Mouse (Mus musculus) limb, embryonic 14.5 days (tissue): ENCODE results near the gene Flna. TPM values are rescaled to one million over a fixed set of nuclear protein-coding genes. Genes with fewer than 3 reads are reported as not detected.

ENCODE experiments used
- ATAC-seq: fragments of 200-750 bp; cut with Nextera tagmentation; 2 replicates; pipeline ENCODE4 v1.8.0; 2017; ENCODE audit warnings: low read depth, moderate number of reproducible peaks, moderate TSS enrichment; ENCODE audit not compliant: low FRiP score
- DNase-seq: peaks from one replicate; pipeline ENCODE4 v3.0.0-alpha.2; 2015; ENCODE audit warnings: low spot score
- H3K27ac ChIP-seq: fragments of 300-500 bp; sonication (generic); replicated peaks from 2 replicates; pipeline ENCODE4 v1.5.1; 2014; ENCODE audit warnings: low read depth, mild to moderate bottlenecking, low read length, moderate library complexity, mixed read lengths
- H3K27me3 ChIP-seq: fragments of 300-500 bp; sonication (generic); 2 replicates; pipeline ENCODE4 v1.6.1; 2014; ENCODE audit warnings: low read length, mixed read lengths; ENCODE audit not compliant: control insufficient read depth, insufficient read depth
- H3K36me3 ChIP-seq: fragments of 300-500 bp; sonication (generic); 2 replicates; pipeline ENCODE4 v1.6.1; 2014; ENCODE audit warnings: mild to moderate bottlenecking, low read length, moderate library complexity, mixed read lengths; ENCODE audit not compliant: control insufficient read depth, insufficient read depth
- H3K4me1 ChIP-seq: fragments of 300-500 bp; sonication (generic); 2 replicates; pipeline ENCODE4 v1.6.1; 2014; ENCODE audit warnings: antibody characterized with exemption, low read length, mixed read lengths; ENCODE audit not compliant: control insufficient read depth, insufficient read depth
- H3K4me2 ChIP-seq: fragments of 300-500 bp; sonication (generic); replicated peaks from 2 replicates; pipeline ENCODE4 v1.6.1; 2014; ENCODE audit warnings: low read depth, mild to moderate bottlenecking, low read length, moderate library complexity; ENCODE audit not compliant: severe bottlenecking
- H3K4me3 ChIP-seq: fragments of 300-500 bp; sonication (generic); replicated peaks from 2 replicates; pipeline ENCODE4 v1.5.1; 2014; ENCODE audit warnings: low read length
- H3K9ac ChIP-seq: fragments of 300-500 bp; sonication (generic); 2 replicates; pipeline ENCODE4 v1.6.1; 2014; ENCODE audit warnings: mild to moderate bottlenecking, low read depth, low read length, moderate library complexity; ENCODE audit not compliant: severe bottlenecking
- H3K9me3 ChIP-seq: fragments of 300-500 bp; sonication (generic); 2 replicates; pipeline ENCODE4 v1.6.1; 2016; ENCODE audit warnings: low read length; ENCODE audit not compliant: control insufficient read depth
- POLR2A ChIP-seq: fragments of 200-500 bp; IDR thresholded peaks from 2 replicates; pipeline ENCODE4 v1.8.0; 2012; ENCODE audit warnings: inconsistent platforms, mild to moderate bottlenecking, moderate library complexity, borderline replicate concordance; ENCODE audit not compliant: insufficient read depth, insufficient read length; ENCODE audit errors: extremely low read depth
- WGBS: fragments of 180-500 bp; shearing (Covaris S2); extraction: QIAGEN DNeasy Blood & Tissue Kit; methylation state at CpG from one replicate; pipeline ENCODE4 v1.1.7; 2014; 5-methylcytosine and 5-hydroxymethylcytosine counted together
- polyA plus RNA-seq, 2 experiments: library from polyadenylated mRNA; depleted of rRNA in 1 of 2; stranded (reverse) in 1 of 2; unstranded in 1 of 2; fragments of >200 nt; fragmentation: Nextera tagmentation in 1 of 2; extraction: Ambion mirVana in 1 of 2; gene quantifications; 2 replicates each; pipeline versions ENCODE4 v1.2.1 to v1.2.3; 2012 to 2014

Flna gene
- polyA plus RNA-seq, 2 experiments, result 335 to 573 TPM

DNA sequence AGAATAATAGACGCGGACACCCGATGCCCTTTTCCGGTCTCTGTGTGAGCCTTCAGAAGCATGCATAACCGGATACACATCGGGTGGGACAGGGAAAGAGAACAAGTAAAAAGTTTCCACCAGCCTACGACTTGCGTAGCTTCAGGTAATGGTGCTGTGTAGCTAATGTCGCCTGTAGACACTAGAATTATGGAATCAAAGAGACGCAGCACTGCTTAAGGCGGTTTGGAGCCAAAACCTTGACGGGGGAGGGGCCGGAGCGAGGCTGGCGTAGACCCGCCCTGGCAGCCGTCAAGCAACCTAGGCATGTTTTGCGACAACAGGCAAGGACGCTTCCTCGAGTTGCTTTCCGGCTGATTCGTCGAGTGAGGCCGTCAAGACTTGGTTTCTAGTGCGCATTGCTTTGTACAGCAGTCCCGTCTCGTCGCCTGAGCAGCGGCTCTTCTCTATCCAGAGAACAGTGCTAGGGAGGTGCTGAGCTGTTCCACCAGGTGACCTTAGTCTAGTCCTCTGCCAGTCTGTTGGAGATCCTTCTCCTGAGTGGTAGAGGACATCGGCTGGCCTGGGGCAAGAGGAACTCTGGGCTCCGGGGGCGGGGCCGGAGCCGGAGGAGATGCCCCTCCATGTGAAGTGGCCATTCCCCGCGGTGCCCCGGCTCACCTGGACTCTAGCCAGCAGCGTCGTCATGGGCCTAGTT lies 32.9 kb upstream of the Flna start:
- Histone ChIP-seq H3K4me1 (0 out of 2 replicates have a peak, but pooled peaks cover 4% of the 10 kb centered on the region), H3K9ac (peak overlapping the region; percentile 71), H3K4me3 (peak overlapping the region; percentile 58), H3K27me3 (no peaks in the 10 kb centered on the region), H3K36me3 (no peaks in the 10 kb centered on the region), H3K4me2 (peak overlapping the region; percentile 64), H3K9me3 (no peaks in the 10 kb centered on the region), H3K27ac (peak overlapping the region; percentile 75)
- 22% methylated on average over 37 of the region's 39 CpGs for WGBS
- ATAC-seq (peak; percentile 73), DNase-seq (peak; percentile 87)
- peak; percentile 45; the same call in 1 of the 2 replicates for TF ChIP-seq POLR2A

DNA sequence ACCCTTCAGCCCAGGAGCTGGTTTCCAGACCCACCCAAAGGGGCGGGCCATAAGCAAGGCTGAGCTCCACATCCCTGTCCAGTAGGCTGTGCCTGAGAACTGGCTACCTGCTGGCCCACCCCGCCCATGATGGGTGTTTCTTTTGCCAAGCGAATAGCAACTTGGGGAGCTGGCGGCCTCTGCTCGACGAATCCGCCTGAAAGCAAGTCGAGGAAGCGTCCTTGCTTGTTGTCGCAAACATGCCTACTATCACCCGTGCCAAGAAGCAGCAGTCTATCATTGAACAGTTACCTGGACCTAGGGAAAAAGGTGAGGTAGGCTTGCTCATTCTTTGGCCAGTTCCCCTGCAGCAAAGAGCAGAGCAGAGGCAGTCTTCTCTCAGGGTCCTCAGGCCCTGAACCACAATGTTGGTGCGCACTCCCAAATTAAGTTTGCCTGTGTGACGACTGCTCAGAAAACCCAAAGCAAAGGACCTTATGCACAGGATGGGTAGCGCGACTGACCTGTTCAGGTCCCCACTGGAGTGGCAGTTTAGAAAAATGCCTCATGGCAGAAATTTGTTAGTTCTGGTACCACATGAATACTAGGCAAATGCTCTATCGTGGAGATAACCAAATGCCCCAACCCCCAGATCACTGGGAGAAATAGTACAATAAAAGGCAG lies 32.2 kb upstream of the Flna start, which contains the start of the genes Taz and Dnase1l1:
Gene Taz (plus strand): TSS at position 181 of the 663 bp plus-strand sequence.
Gene Dnase1l1 (minus strand): TSS at position 606 of the 663 bp plus-strand sequence.
- Histone ChIP-seq H3K4me1 (0 out of 2 replicates have a peak, but pooled peaks cover 4% of the 10 kb centered on the region), H3K27ac (peak within 1 kb of the TSS; percentile 75), H3K4me3 (peak within 1 kb of the TSS; percentile 58), H3K4me2 (peak within 1 kb of the TSS; percentile 64), H3K27me3 (no peaks in the 10 kb centered on the region), H3K36me3 (no peaks in the 10 kb centered on the region), H3K9ac (peak within 1 kb of the TSS; percentile 71), H3K9me3 (no peaks in the 10 kb centered on the region)
- no peak for TF ChIP-seq POLR2A
- peak; percentile 85 for DNase-seq
- peak; percentile 90 for ATAC-seq
- 19% methylated on average over 16 of the region's 16 CpGs for WGBS

DNA sequence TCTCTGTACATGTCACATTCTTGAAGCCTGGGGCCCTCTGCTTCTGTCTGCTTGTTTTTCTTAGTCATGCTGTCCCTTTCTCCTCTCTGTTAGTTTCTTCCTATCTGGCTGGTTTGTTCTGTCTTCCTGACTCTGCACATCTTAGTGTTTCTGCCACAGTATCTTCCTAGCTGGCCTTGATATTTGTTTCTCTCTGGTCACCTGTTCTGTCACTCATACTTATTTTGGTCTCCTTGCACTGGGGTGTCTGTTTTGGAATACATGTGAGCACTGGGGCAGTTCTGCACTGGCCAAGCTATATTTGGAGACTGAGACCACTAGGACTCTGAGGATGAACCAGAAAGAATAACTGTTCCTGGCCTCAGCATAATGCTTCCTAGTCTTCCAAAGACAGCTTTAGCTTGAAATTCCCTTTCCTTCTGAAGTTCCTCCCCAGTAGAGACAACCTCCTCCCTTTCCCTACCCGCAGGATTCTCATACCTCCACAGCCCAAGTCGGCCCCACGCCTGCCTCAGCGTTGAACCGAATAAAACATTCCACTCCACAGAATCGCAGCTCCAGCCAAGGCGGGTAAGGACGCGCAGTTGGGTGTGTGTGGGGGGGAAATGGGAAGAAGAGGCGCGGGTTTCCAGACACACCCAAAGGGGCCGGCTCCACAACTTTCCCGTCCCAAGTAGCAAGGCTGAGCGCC lies 31.6 kb upstream of the Flna start:
- 13% methylated on average over 14 of the region's 14 CpGs for WGBS
- ATAC-seq (no peak), DNase-seq (no peak)
- Histone ChIP-seq H3K9me3 (no peaks in the 10 kb centered on the region), H3K4me2 (peak overlapping the region; percentile 64), H3K27ac (peak overlapping the region; percentile 65), H3K27me3 (no peaks in the 10 kb centered on the region), H3K9ac (peak overlapping the region; percentile 52), H3K4me3 (peak overlapping the region; percentile 58), H3K36me3 (no peaks in the 10 kb centered on the region), H3K4me1 (0 out of 2 replicates have a peak, but pooled peaks cover 4% of the 10 kb centered on the region)
- TF ChIP-seq POLR2A, result no peak

DNA sequence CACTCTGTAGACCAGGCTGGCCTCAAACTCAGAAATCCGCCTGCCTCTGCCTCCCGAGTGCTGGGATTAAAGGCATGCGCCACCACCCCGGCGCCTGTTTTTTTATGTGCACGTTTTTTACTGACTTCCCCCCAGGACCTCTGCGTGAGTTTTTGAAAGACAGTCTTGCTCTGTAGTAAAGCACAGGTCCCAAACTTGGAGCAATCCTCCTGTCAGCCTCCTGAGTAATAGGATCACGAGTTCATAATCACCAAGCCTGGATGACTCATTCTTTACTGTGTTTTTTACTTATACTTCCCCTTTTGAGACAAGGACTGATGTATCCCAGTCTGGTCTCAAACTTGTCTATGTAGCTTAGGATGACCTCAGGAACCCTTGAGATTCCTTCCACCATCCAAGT lies 28.3 kb upstream of the Flna start:
- WGBS, result 78% methylated on average over 8 of the region's 8 CpGs

More for the DNA sequence above, 28.3 kb upstream of the Flna start:
- no peak for DNase-seq
- Histone ChIP-seq H3K4me3 (no peak overlapping the region), H3K9ac (no peak overlapping the region), H3K4me1 (0 out of 2 replicates have a peak, but pooled peaks cover 4% of the 10 kb centered on the region), H3K4me2 (no peak overlapping the region), H3K36me3 (peaks cover 6% of the 10 kb centered on the region; the same call in 1 of the 2 replicates), H3K9me3 (no peaks in the 10 kb centered on the region), H3K27ac (no peak overlapping the region), H3K27me3 (no peaks in the 10 kb centered on the region)
- no peak for ATAC-seq
- TF ChIP-seq POLR2A, result no peak
